Mouse (Mus musculus): ENCODE data around the gene Kcng1.

The Kcng1 gene

GRCm38 (mm10) chr2:168281582-168281981 is at the start of gene Kcng1:
Gene Kcng1, minus strand, starts transcription at chr2:168281736.
- DNase-seq (ENCODE audit: inconsistent ontology term): no peak

- no peak for DNase-seq (ENCODE audit: inconsistent ontology term)
Observed at GRCm38 (mm10) chr2:168330421-168331070, 49.0 kb upstream of the Kcng1 start.

- DNase-seq (ENCODE audit: inconsistent ontology term): no peak
Observed at GRCm38 (mm10) chr2:168321716-168322374, 40.3 kb upstream of the Kcng1 start.

- no peak for DNase-seq (ENCODE audit: inconsistent ontology term)
Observed at GRCm38 (mm10) chr2:168320388-168321182, 39.0 kb upstream of the Kcng1 start.

DNA sequence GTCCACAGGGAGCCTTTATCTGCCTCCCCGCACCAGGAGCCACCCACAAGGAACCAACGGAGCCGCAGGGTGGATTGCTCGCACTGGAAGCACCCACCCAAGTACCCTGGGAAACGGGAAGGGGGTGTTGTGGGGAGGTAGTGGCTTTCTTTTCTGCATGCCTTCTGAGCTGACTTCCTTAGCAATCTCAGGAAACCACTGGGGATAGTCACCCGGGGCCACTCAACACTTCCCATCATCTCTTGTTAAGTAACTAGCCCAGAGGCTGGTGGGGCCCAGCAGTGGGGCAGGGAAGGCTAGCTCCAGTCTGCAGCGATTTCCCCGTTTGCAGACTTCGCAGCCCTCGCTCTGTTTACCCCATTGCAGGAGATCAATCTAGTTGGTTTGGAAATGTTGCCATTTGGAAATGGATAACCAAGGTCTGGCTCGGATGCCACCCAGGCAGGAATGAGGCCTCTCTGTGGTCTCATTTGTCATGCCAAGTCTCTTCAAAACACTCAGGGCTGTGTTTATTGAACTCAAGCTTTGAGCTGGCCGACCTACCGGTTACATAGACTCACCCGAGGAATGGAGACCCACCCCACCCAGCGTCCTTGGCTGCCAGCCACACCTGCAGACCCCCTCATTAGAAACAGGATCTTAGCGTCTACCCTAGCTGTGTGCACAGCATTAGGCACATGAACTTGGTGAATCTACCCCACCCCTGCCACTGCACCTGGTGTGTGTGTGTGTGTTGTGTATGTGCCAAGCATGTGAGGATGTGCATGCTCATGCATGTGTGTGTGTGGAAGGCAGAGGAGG is 33.3 kb upstream of the Kcng1 start:
- no peak for DNase-seq (ENCODE audit: inconsistent ontology term)

DNA sequence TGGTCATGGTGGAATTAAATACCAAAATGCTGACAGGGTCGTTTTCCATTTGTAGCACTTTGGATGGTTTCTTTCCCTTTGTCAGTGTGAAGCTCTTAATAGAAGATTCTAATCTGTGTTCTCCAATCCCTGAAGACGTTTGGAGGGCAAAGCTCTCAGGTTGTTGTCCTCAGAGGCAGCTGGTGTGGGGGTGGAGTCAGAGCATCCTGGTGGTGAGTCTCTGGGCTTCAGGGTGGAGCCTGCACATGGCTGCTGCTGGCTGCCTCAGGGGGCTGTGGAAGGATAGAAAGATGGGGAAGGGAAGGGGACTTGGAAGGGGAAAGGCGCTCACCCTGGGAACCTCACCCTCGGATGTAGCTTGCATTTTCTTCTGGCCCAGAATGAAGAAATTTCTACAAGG is 31.0 kb upstream of the Kcng1 start:
- DNase-seq (ENCODE audit: inconsistent ontology term): no peak

DNA sequence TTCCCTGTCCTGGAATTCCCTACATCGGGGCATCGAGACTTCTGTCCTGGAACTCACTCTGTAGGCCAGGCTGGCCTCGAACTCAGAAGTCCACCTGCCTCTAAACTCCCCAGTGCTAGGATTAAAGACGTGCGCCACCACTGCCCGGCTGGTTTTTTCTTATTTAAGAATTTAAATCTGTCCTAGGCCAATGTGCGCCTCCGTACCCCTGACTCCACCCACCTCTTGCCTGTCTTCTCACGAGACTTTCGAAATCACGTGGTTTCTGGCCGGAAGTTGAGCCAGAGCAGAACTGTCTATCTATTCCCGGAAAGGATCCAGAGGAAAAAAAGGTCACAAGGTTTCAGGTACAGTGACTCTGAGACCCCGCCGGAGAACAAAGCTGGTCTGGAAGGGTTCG is 29.5 kb upstream of the Kcng1 start:
- DNase-seq (ENCODE audit: inconsistent ontology term): no peak

DNA sequence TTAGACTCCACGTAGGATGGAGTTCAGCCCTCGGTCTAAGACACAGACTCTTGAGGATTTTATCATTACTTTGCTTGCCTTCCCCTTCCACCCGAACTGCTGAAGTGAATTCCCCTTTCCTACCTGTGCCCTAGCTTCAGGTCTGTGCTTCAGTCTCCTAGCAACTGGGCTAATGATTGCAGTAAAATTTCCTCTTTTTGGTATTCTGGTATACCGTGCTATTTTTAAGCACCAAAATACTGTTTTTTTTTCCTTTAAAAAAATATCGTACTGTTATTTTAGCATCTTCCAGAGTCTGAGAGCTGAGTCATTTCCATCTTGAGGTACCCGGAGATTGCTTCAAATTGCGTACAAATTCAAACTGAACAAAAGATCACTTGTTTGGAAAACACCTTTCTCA is 27.4 kb upstream of the Kcng1 start:
- DNase-seq (ENCODE audit: inconsistent ontology term): no peak

DNA sequence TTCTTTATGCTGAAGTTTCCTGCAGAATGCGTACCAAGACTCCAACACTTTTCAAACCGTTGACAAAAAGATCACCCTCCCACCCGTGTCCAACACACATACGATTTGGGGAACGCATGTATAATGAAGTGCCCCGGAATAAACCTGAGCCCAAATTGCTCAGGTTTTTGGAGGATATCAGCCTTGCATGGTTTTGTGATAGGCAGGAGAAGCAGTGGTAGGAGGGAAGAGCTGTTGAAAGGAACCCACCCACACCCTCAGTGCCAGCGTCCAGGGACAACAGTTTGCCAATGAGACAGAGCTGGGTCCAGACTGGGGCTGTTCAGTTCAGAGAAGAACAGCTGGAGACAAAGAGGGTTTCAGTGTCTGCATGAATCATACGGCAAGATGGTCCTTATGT is 18.1 kb upstream of the Kcng1 start:
- DNase-seq (ENCODE audit: inconsistent ontology term): no peak

DNA sequence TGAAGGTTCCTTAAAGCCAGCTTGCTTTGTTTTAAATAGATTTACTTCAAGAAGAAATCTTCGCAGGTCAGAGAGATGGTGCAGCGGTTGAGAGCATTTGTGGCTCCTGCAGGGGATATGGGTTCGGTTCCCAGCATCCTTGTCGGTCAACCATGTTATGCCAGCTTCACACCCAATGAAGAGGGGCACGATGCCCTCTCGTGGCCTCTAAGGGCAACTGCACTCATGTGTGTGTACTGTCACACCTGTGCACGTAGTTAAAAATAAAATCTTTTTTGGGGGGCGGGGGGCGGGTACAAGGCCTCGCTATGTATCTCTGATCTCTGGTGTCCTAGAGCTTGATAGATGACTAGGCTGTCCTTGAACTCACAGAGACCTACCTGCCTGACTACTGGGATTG is 15.0 kb upstream of the Kcng1 start:
- DNase-seq (ENCODE audit: inconsistent ontology term): no peak

DNA sequence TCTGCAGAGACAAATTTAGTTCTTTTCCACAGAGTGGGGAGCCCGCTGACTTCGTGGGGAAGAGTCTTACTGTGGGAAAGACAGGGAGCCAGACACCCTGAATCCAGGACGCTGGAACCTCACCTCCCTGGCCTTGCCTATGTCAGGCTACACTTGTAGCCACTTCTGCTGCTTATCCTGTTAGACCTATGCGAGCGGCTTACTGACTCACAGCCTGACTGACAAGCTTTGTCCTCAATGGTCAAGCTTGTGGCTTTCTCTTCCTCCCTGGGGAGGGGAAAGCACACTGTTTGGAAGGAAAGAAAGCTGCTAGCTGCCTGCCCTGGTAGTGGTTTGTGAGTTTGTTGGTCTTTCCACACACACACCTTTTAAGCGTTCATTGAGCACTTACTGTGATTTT is 11.0 kb upstream of the Kcng1 start:
- DNase-seq (ENCODE audit: inconsistent ontology term): no peak

- no peak for DNase-seq (ENCODE audit: inconsistent ontology term)
Observed at GRCm38 (mm10) chr2:168292041-168292440, 10.5 kb upstream of the Kcng1 start.

GRCm38 (mm10) chr2:168289851-168290250 is 8.3 kb upstream of the Kcng1 start:
- DNase-seq (ENCODE audit: inconsistent ontology term): no peak

DNA sequence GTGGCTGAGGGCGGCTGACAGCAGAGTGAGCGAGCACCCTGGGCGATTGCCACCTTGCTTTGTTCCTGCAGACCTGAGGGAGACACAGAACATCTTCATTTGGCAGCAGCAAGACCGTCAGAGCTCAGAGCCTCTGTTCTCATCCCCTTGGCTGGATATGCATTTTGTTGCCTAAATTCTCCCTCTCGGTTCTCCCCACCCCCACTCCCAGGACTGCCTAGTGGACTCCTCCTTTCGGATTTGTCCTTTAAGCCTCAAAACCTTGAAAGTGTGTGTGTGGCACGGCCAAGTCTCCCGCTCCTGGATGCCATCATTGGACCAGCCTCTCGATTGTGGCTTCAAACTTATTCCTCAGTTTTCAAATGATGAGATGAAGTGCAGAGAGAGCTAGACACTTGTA is 7.5 kb upstream of the Kcng1 start:
- DNase-seq (ENCODE audit: inconsistent ontology term): no peak

- no peak for DNase-seq (ENCODE audit: inconsistent ontology term)
Observed at GRCm38 (mm10) chr2:168286987-168287386, 5.5 kb upstream of the Kcng1 start.

- no peak for DNase-seq (ENCODE audit: inconsistent ontology term)
Observed at GRCm38 (mm10) chr2:168285143-168285542, 3.6 kb upstream of the Kcng1 start.

DNA sequence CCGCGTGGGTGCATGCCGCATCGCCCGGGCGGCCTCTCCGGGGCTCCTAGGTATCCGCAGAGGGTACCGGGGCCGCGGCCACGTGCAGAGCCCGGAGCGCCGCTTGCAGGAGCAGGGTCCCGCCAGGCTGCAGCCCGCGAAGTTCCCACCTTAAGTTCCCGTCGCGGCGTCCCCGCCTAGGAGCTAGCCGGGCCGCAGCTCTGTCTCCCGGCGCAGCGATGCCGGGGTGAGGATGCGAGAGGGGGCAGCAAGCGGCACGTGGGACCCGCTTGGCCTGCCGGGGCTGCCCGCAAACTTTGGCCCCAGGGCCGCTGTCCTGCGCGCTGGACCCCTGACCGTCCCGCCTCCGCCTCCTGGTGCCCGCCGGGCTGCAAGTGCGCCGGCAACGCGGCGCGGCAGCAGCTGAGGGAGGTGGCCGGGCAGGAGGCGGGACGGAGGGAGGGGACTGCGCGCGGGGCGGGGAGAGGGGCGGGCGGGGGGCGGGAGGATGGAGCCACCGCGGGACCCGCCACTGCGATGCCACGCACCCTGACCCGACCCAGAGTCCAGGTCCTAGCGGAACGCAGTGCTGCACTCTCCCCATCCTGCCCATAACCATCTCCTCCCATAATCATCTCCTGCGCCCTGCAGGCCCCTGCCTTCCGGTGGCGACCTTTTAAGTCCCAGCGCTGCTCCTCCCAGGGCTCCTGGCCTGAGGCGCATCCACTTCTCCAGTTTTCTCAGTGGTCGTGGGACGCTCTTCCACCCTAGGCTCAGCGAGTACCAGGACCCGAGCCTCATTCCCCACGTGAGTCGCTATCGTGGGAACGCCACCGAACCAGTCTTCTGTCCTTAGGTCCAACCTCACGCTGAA is 581 bp downstream of the Kcng1 start:
- DNase-seq (ENCODE audit: inconsistent ontology term): peak; percentile 77

DNA sequence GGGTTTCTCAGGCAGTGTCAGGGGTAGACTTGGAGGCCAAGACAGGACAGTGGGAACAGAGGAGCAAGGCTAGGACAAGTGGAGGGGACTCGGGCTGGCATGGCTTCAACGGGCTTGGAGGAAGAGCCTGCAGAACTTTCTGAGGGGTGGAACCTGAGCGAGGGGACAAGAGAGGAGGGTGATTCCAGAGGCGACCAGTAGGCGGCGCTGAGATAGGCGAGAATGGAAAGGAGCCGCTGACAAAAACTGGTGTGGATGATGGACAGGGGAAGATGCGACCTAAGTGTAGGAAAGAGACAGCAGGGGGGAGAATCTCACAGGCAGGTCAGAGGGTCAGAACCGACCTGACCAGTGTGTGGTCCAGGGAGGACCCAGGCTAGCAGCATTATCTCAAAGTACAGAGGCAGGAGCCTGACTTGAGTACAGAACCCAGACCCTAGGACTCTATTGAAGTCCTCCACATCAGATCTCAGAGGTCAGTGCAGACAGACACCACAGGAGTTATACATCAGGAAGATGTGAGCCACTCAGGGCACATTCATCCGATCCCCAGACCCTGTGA is 7.1 kb downstream of the Kcng1 start:
- DNase-seq (ENCODE audit: inconsistent ontology term): no peak

DNA sequence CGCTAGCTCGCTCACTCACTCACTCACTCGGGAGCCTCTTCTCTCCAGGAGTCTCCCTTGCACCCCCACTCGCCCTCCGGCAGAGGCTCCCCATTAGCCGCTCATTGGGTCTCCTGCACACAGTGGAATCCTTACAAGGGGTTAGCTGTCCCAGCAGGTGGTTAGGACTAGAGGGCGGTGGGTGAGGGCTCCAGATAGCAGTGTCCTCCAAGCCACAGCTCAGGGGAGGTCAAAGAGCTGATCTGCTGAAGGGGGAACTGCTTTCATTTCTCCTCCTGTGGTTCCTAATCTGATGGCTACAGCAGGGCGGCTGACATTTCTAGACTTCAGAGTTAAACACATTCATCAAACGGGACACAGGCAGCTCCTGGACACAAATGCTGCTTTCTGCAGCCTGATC is 8.1 kb downstream of the Kcng1 start:
- DNase-seq (ENCODE audit: inconsistent ontology term): no peak

DNA sequence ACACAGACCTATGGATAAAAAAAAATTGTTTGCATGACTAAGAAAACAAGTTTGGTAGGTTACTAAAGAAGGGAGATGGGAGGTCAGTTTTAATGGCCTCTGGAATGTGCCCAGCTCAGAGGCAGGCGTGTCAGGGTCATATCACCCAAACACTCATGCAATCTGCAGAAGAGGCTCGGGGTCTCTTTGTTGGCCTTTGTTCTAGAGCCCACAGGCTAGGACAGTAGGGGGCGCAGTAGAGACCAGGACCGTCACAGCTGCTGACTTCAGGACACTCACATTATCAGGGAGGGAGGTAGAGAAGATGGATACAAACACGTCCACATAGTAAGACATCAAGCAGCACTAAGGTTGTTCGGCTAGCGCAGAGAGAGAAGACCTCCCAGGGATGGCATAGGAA is 13.5 kb downstream of the Kcng1 start:
- DNase-seq (ENCODE audit: inconsistent ontology term): no peak

- no peak for DNase-seq (ENCODE audit: inconsistent ontology term)
Observed at GRCm38 (mm10) chr2:168260900-168261299, 20.6 kb downstream of the Kcng1 start.

Measured in Muller cell, postnatal 12 days (primary cell).